ENCODE assay signal across 10 mouse cellular contexts in genomic region chr11:102725574-102725973, GRCm38 (mm10). TPM values are rescaled to one million over a fixed set of nuclear protein-coding genes. Genes with fewer than 3 reads are reported as not detected.
A peak's percentile ranks its signal among the peaks of the same experiment; 100 is the strongest.
DNase-seq lines count a peak whose midpoint lies in the region; TF ChIP-seq lines count a peak whose summit lies in the region.
"Had no signal": no experiment of that assay in that cellular context is flagged by ENCODE, and none has a peak within 500 bp of the region (broad histone marks: within the 10 kb centered on the region; RNA-seq: fewer than 3 reads in every experiment).

No protein-coding gene starts in this region.

- H3K79me2 ChIP-seq in CH12.LX (replicated peaks; ENCODE audit: control insufficient read depth, extremely low read depth, insufficient read depth, poor library complexity, severe bottlenecking) = no peaks in the 10 kb centered on the region

- no peak overlapping the region for H3K9ac ChIP-seq in CH12.LX (ENCODE audit: insufficient read depth, low read depth)
- H3K9ac ChIP-seq: liver, embryonic 13.5 days had no signal

- DNase-seq in cerebellum, adult 2 months = no peak
- no peak for DNase-seq in cerebellum, adult 9-10 months
- DNase-seq in layer of hippocampus, adult 2 months (ENCODE audit: low spot score in 2 of 2) = no peak
- DNase-seq in layer of hippocampus, postnatal 14 days (ENCODE audit: low spot score in 2 of 2) = no peak
- DNase-seq in CH12.LX (ENCODE audit: extremely low read depth) = peak; percentile 16
- DNase-seq in embryonic facial prominence, embryonic 10.5 days (ENCODE audit: low spot score) = peak; percentile 23
- DNase-seq in yolk sac, embryonic 10.5 days (ENCODE audit: low spot score) = no peak
- DNase-seq in spleen, postnatal 36 days (ENCODE audit: low spot score in 2 of 2) = no peak
- DNase-seq: liver, embryonic 13.5 days; spleen, adult 18-20 months had no signal

- H3K4me1 ChIP-seq in cerebellum, adult 2 months (ENCODE audit: control insufficient read depth, insufficient read depth, low read length) = no peaks in the 10 kb centered on the region; the same call in none of the 2 replicates
- H3K4me1 ChIP-seq in CH12.LX (ENCODE audit: control insufficient read depth in 1 of 2, insufficient read depth in 2 of 2) = no peaks in the 10 kb centered on the region
- no peaks in the 10 kb centered on the region for H3K4me1 ChIP-seq in embryonic facial prominence, embryonic 10.5 days

- dilution Hi-C loops in CH12.LX (cut with MboI; ENCODE audit: extremely low pct_ligation_motif_present, extremely low pct_unique_long_range_greater_than_20kb, low sequenced_read_pairs) = no loop called here

- no peaks in the 10 kb centered on the region for H3K27me3 ChIP-seq in cerebellum, adult 2 months (ENCODE audit: control insufficient read depth, insufficient read depth, low read length)
- peaks cover 68% of the 10 kb centered on the region for H3K27me3 ChIP-seq in CH12.LX (replicated peaks)
- no peaks in the 10 kb centered on the region for H3K27me3 ChIP-seq in embryonic facial prominence, embryonic 10.5 days (replicated peaks; ENCODE audit: low read depth, poor library complexity, severe bottlenecking)

- peak; percentile 23 for TF ChIP-seq RAD21 in CH12.LX (IDR thresholded peaks at IDR 0.05; ENCODE audit: low read depth, low read length)

- TF ChIP-seq CTCF in cerebellum, adult 2 months (IDR thresholded peaks at IDR 0.05; ENCODE audit: borderline replicate concordance, insufficient read depth, low read depth, low read length) = peak; percentile 53; the same call in 1 of the 2 replicates
- TF ChIP-seq CTCF in layer of hippocampus, adult 2 months (conservative IDR thresholded peaks at IDR 0.05) = peak; percentile 67
- TF ChIP-seq CTCF in CH12.LX (conservative IDR thresholded peaks at IDR 0.05 in 1 of 2, IDR thresholded peaks at IDR 0.05 in 1 of 2; ENCODE audit: low read depth in 2 of 2, low read length in 2 of 2) = peak in 1 of 2 experiments; percentile 56; a peak in 2 of 4 replicates

- no peak overlapping the region for H3K4me3 ChIP-seq in cerebellum, adult 2 months (replicated peaks; ENCODE audit: insufficient read depth, low read depth, low read length)
- no peak overlapping the region for H3K4me3 ChIP-seq in layer of hippocampus, adult 2 months
- no peak overlapping the region for H3K4me3 ChIP-seq in CH12.LX (replicated peaks in 1 of 3; ENCODE audit: low read depth in 2 of 3, low read length in 2 of 3, poor library complexity in 1 of 3)
- no peak overlapping the region for H3K4me3 ChIP-seq in embryonic facial prominence, embryonic 10.5 days
- H3K4me3 ChIP-seq: liver, embryonic 13.5 days had no signal

- H3K36me3 ChIP-seq in CH12.LX (replicated peaks in 1 of 2; ENCODE audit: control insufficient read depth in 1 of 2, insufficient read depth in 1 of 2, low read length in 1 of 2) = no peaks in the 10 kb centered on the region
- no peaks in the 10 kb centered on the region for H3K36me3 ChIP-seq in embryonic facial prominence, embryonic 10.5 days (replicated peaks)
- H3K36me3 ChIP-seq: liver, embryonic 13.5 days had no signal

- no peak for TF ChIP-seq POLR2A in cerebellum, adult 2 months (IDR thresholded peaks at IDR 0.05; ENCODE audit: borderline replicate concordance, insufficient read depth, low read length)
- TF ChIP-seq POLR2A in CH12.LX (IDR thresholded peaks at IDR 0.05; ENCODE audit: low read depth, low read length) = no peak

- TF ChIP-seq EP300 in CH12.LX (IDR thresholded peaks at IDR 0.05; ENCODE audit: low read length) = no peak

- in situ Hi-C loops in CH12.LX (cut with MboI; ENCODE audit: low pct_ligation_motif_present, low pct_unique_long_range_greater_than_20kb, low sequenced_read_pairs) = no loop called here

- no peaks in the 10 kb centered on the region for H3K9me3 ChIP-seq in CH12.LX (replicated peaks; ENCODE audit: low read length)
- no peaks in the 10 kb centered on the region for H3K9me3 ChIP-seq in embryonic facial prominence, embryonic 10.5 days
- H3K9me3 ChIP-seq: liver, embryonic 13.5 days had no signal

- WGBS in cerebellum, adult 2 months = 19% methylated on average over 3 of the region's 3 CpGs
- WGBS in embryonic facial prominence, embryonic 10.5 days = 39% methylated on average over 3 of the region's 3 CpGs

- H3K4me2 ChIP-seq in CH12.LX (ENCODE audit: insufficient read depth, low read depth, poor library complexity, severe bottlenecking) = no peak overlapping the region
- H3K4me2 ChIP-seq: liver, embryonic 13.5 days had no signal

- no peak overlapping the region for H3K27ac ChIP-seq in cerebellum, adult 2 months (ENCODE audit: insufficient read depth, low read length)
- H3K27ac ChIP-seq in layer of hippocampus, adult 2 months = no peak overlapping the region
- no peak overlapping the region for H3K27ac ChIP-seq in CH12.LX (ENCODE audit: insufficient read depth, low read depth)
- H3K27ac ChIP-seq in embryonic facial prominence, embryonic 10.5 days (replicated peaks) = no peak overlapping the region
- H3K27ac ChIP-seq: liver, embryonic 13.5 days had no signal

TF ChIP-seq in CH12.LX, 34 proteins besides CTCF, POLR2A, EP300 and RAD21:
- TF ChIP-seq E2F4 (IDR thresholded peaks at IDR 0.05; ENCODE audit: insufficient replicate concordance, low read depth, low read length) (no peak), ETS1 (conservative IDR thresholded peaks at IDR 0.05; ENCODE audit: low read depth, low read length) (no peak), RCOR1 (conservative IDR thresholded peaks at IDR 0.05; ENCODE audit: low read depth, low read length) (no peak), MAX (IDR thresholded peaks at IDR 0.05; ENCODE audit: low read length) (no peak), POLR2AphosphoS2 (IDR thresholded peaks at IDR 0.05; ENCODE audit: low read depth, low read length) (no peak), NELFE (IDR thresholded peaks at IDR 0.05; ENCODE audit: low read depth, low read length) (no peak), UBTF (IDR thresholded peaks at IDR 0.05; ENCODE audit: low read depth, low read length) (no peak)
TF ChIP-seq in CH12.LX: peak in this region for 0.

RNA-seq across cellular contexts. Expression of gene Ccdc43, which starts 28.0 kb away (rescaled TPM):
- polyA plus RNA-seq in cerebellum, adult 2 months (2012; rRNA removed) = 24.6 and 25.0 TPM in 2 replicates
- total RNA-seq in layer of hippocampus, adult 2 months (2021) = 10 to 100 TPM; 33.5 to 44.7 TPM
- 10 to 100 TPM; 37.9 to 41.3 TPM for total RNA-seq in layer of hippocampus, postnatal 14 days (2021)
- total RNA-seq in CH12.LX (2012; rRNA removed) (43.4 and 45.4 TPM in 2 replicates), CH12.LX (2014; rRNA removed) (56.4 and 59.8 TPM in 2 replicates)
- polyA plus RNA-seq in CH12.LX (2012; ENCODE audit: insufficient read length, low read depth) = 52.7 and 53.4 TPM in 2 replicates
- 58.1 and 59.8 TPM in 2 replicates for polyA plus RNA-seq in embryonic facial prominence, embryonic 10.5 days (2016; fragmentation: Nextera tagmentation; extraction: Ambion mirVana)

RNA-seq across cellular contexts. Expression of gene Adam11, which starts 35.7 kb away (rescaled TPM):
- 207 and 239 TPM in 2 replicates for polyA plus RNA-seq in cerebellum, adult 2 months (2012; rRNA removed)
- total RNA-seq in layer of hippocampus, adult 2 months (2021) = 100 to 1,000 TPM; 192 to 212 TPM
- 100 to 1,000 TPM; 186 to 207 TPM for total RNA-seq in layer of hippocampus, postnatal 14 days (2021)
- total RNA-seq in CH12.LX (2012; rRNA removed) = not detected in 2 replicates
- not detected in 2 replicates for total RNA-seq in CH12.LX (2014; rRNA removed)
- not detected in 2 replicates for polyA plus RNA-seq in CH12.LX (2012; ENCODE audit: insufficient read length, low read depth)
- 16.3 and 21.0 TPM in 2 replicates for polyA plus RNA-seq in embryonic facial prominence, embryonic 10.5 days (2016; fragmentation: Nextera tagmentation; extraction: Ambion mirVana)

Comparison
In these comparisons a context has a peak if more than half of its experiments do, and no peak if none do; other contexts are left out.
1. DNase-seq: peak in CH12.LX (single experiment) and embryonic facial prominence, embryonic 10.5 days (single experiment); none in cerebellum, adult 2 months (0 of 2), cerebellum, adult 9-10 months (single experiment), layer of hippocampus, adult 2 months (0 of 2), layer of hippocampus, postnatal 14 days (0 of 2), yolk sac, embryonic 10.5 days (single experiment) and spleen, postnatal 36 days (0 of 2).
2. RNA of gene Adam11, which starts 35.7 kb away (total RNA-seq): 192 to 212 TPM in layer of hippocampus, adult 2 months and 186 to 207 TPM in layer of hippocampus, postnatal 14 days; not detected in CH12.LX; every median in the first group is over 100 times any median in the second.